Mouse (Mus musculus) testis, adult 10 weeks (tissue): ENCODE data around the gene Gm3453. TPM values are rescaled to one million over a fixed set of nuclear protein-coding genes. Genes with fewer than 3 reads are reported as not detected.

Experiments used
- polyA plus RNA-seq: library from polyadenylated mRNA; stranded (reverse); fragments of 350-450 nt; fragmentation: Illumina TruSeq; extraction: RNeasy Lipid Tissue Mini Kit (QIAGEN cat#74804); gene quantifications from one replicate; pipeline ENCODE4 v1.2.3, GENCODE M21; 2014; ENCODE audit warnings: low read depth, low replicate concordance

The Gm3453 gene
- 25.0 TPM for polyA plus RNA-seq

DNA sequence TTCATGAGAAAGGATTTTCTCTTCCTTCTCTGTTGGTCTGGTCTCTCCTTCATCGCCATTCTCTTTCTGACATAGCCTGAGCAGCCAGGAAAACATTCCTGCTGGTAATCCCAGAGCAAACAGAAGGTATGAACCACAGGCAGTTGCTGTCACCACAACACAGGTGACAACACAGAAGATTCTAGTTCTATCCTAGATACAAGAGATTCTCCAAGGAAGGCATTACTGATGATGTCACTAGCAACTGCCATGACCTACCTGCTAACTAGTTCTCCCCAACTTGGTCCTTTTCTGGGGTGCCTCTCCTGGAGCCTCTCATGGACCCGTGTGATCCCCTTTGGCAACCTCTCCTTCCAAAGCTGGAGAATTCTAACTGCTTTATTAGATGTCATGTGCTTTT lies at the start of gene Gm3453:
TSS of gene Gm3453 (minus strand) at position 101 of the 400 bp plus-strand sequence.

DNA sequence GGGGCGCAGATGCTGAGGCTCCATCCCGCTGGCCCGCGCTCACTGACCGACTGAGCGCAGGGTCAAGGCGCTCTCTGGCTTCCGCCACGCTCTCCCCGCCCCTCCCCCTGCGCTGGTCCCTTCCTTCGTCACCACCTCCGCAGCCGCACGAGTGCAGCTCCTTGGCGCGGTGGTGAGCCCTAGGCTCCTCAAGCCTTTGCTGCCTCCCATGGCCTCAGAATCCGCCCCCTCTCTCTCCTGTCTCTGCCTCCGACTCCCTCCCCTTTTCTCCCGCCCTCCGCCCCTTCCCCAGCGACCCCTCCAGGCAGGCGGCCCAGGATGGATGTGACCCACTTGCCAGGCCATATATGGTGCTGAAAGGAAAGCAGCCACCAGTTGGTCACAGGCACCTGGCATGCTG lies 17.3 kb downstream of the Gm3453 start, which contains the start of gene Gm3248:
TSS of gene Gm3248 (minus strand) at position 111 of the 400 bp plus-strand sequence.

Other genes starting within 250 kb of the Gm3453 start
- 1.8 TPM for gene Gm3373, start 237.6 kb downstream of the Gm3453 start, polyA plus RNA-seq
- gene Gm3383, start 171.2 kb downstream of the Gm3453 start, polyA plus RNA-seq: 3.5 TPM
- 10.4 TPM for gene Gm3424, start 148.8 kb downstream of the Gm3453 start, polyA plus RNA-seq
- 3.7 TPM for gene Gm8237, start 98.8 kb downstream of the Gm3453 start, polyA plus RNA-seq
- gene Gm3248, start 17.4 kb downstream of the Gm3453 start, polyA plus RNA-seq: 2.5 TPM
- gene Gm6337, start 79.1 kb upstream of the Gm3453 start, polyA plus RNA-seq: 2.8 TPM
- 2.4 TPM for gene Gm8206, start 114.8 kb upstream of the Gm3453 start, polyA plus RNA-seq
- 2.5 TPM for gene Gm3468, start 129.5 kb upstream of the Gm3453 start, polyA plus RNA-seq
- 91.0 TPM for gene Gm3476, start 146.7 kb upstream of the Gm3453 start, polyA plus RNA-seq
- 4.4 TPM for gene Gm21560, start 240.2 kb upstream of the Gm3453 start, polyA plus RNA-seq